Mouse (Mus musculus) stomach, embryonic 15.5 days (tissue): Measurements from ENCODE around the gene Arfrp1. TPM values are rescaled to one million over a fixed set of nuclear protein-coding genes. Genes with fewer than 3 reads are reported as not detected.

Experiments
- ATAC-seq: fragments of 200-750 bp; cut with Nextera tagmentation; 2 replicates; pipeline ENCODE4 v1.8.0; 2017; ENCODE audit warnings: low read depth, moderate number of reproducible peaks, moderate TSS enrichment; ENCODE audit not compliant: insufficient read depth, low FRiP score
- H3K27ac ChIP-seq: fragments of 300-500 bp; sonication (generic); 2 replicates; pipeline ENCODE4 v1.5.1; 2015; ENCODE audit warnings: mild to moderate bottlenecking, inconsistent platforms
- H3K27me3 ChIP-seq: fragments of 300-500 bp; sonication (generic); replicated peaks from 2 replicates; pipeline ENCODE4 v1.6.1; 2015; ENCODE audit warnings: inconsistent platforms
- H3K36me3 ChIP-seq: fragments of 300-500 bp; sonication (generic); 2 replicates; pipeline ENCODE4 v1.6.1; 2015; ENCODE audit warnings: inconsistent platforms
- H3K4me1 ChIP-seq: fragments of 300-500 bp; sonication (generic); 2 replicates; pipeline ENCODE4 v1.6.1; 2015; ENCODE audit warnings: inconsistent platforms
- H3K4me2 ChIP-seq: fragments of 300-500 bp; sonication (generic); 2 replicates; pipeline ENCODE4 v1.6.1; 2015; ENCODE audit warnings: mild to moderate bottlenecking, inconsistent platforms
- H3K4me3 ChIP-seq: fragments of 300-500 bp; sonication (generic); replicated peaks from 2 replicates; pipeline ENCODE4 v1.5.1; 2015; ENCODE audit warnings: inconsistent platforms
- H3K9ac ChIP-seq: fragments of 300-500 bp; sonication (generic); 2 replicates; pipeline ENCODE4 v1.6.1; 2015; ENCODE audit warnings: inconsistent platforms
- H3K9me3 ChIP-seq: fragments of 300-500 bp; sonication (generic); 2 replicates; pipeline ENCODE4 v1.6.1; 2016; ENCODE audit warnings: inconsistent platforms
- WGBS: fragments of 180-500 bp; shearing (Covaris S2); methylation state at CpG from one replicate; pipeline ENCODE4 v1.1.7; 2015; 5-methylcytosine and 5-hydroxymethylcytosine counted together
- polyA plus RNA-seq: library from polyadenylated mRNA; unstranded; fragments of >200 nt; fragmentation: Nextera tagmentation; extraction: Ambion mirVana; gene quantifications from 2 replicates; pipeline ENCODE4 v1.2.1, GENCODE M21; 2015

The Arfrp1 gene
- 58.6 and 62.4 TPM in 2 replicates for polyA plus RNA-seq

DNA sequence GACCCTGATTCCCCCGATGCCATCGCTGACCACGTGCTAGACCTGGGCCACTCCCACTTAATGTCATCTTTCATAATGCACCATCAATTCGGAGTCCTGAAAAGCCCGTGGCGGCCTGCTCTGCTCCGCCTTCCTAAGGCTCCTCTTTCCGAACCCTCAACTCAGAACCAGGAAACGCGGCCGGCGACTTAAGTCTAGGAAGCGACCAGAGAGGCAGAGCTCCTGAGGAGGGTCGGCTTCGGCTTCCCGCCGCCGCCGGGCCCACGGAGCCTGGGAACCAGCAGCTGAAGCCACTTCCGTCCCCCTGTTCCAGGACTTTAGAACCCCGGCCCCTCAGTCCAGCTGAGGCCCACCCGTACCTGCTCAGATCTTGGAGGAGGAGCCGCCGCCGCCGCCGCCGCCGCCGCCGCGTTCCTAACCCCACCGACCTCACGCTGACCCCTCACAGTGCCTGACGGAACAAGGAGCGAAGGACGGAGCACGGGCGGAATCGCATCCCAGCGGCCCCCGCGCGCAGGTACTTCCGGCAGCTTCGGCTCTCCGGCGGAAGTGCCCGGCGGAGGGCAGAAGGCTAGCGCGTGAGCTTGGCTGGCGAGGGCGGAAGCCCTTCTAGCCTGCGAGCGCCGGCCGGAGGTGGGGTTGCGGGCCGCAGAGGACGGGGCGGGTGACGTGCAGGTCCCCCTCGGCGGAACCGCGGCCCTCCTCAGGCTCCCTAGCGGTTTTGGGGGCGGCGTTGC lies at the start of gene Arfrp1, which contains the start of gene Zgpat:
Gene Arfrp1, minus strand, starts transcription at position 545 of the 737 bp plus-strand sequence.
Gene Zgpat, plus strand, starts transcription at position 69 of the 737 bp plus-strand sequence.
- H3K27ac ChIP-seq: peak within 1 kb of the TSS; percentile 94
- WGBS: under 1% methylated on average over 70 of the region's 71 CpGs
- peak within 1 kb of the TSS; percentile 77 for H3K4me3 ChIP-seq
- peak within 1 kb of the TSS; percentile 91 for H3K4me2 ChIP-seq
- no peaks in the 10 kb centered on the region for H3K27me3 ChIP-seq
- H3K36me3 ChIP-seq: peaks cover 21% of the 10 kb centered on the region
- H3K4me1 ChIP-seq: peaks cover 20% of the 10 kb centered on the region
- peak; percentile 91 for ATAC-seq
- H3K9ac ChIP-seq: peak within 1 kb of the TSS; percentile 78
- H3K9me3 ChIP-seq: no peaks in the 10 kb centered on the region

DNA sequence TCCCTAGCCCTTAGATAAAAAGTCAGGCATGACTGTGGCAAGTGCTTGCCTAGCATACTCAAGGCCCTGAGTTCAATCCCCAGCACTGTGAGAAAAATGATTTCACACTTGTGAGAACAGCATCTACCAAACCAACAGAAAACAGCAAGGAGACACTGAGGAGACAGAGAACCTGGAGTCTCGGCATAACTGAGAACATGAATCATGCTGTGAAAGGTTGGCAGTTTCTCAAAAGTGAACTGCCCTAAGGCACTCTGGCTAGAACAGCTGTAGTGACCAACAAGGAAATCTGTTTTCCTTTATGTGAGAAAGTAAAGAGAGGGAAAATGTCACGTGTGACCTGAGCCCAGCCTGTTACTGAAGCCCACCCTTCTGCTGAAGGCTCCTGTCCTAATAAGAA lies 47.9 kb upstream of the Arfrp1 start:
- H3K9ac ChIP-seq: no peak overlapping the region
- WGBS: 46% methylated on average over 2 of the region's 2 CpGs
- no peak overlapping the region for H3K27ac ChIP-seq
- H3K27me3 ChIP-seq: no peaks in the 10 kb centered on the region
- H3K4me1 ChIP-seq: no peaks in the 10 kb centered on the region
- no peaks in the 10 kb centered on the region for H3K36me3 ChIP-seq
- no peak for ATAC-seq
- H3K4me3 ChIP-seq: no peak overlapping the region
- no peak overlapping the region for H3K4me2 ChIP-seq
- no peaks in the 10 kb centered on the region for H3K9me3 ChIP-seq

GRCm38 (mm10) chr2:181410760-181411473 lies 45.7 kb upstream of the Arfrp1 start:
- no peaks in the 10 kb centered on the region for H3K27me3 ChIP-seq
- H3K9ac ChIP-seq: no peak overlapping the region
- H3K36me3 ChIP-seq: no peaks in the 10 kb centered on the region
- no peaks in the 10 kb centered on the region for H3K9me3 ChIP-seq
- no peak overlapping the region for H3K27ac ChIP-seq
- H3K4me3 ChIP-seq: no peak overlapping the region
- 50% methylated on average over 4 of the region's 4 CpGs for WGBS
- no peak overlapping the region for H3K4me2 ChIP-seq
- peak; percentile 63; the same call in 1 of the 2 replicates for ATAC-seq
- no peaks in the 10 kb centered on the region for H3K4me1 ChIP-seq

GRCm38 (mm10) chr2:181409643-181410042 lies 44.4 kb upstream of the Arfrp1 start:
- H3K9ac ChIP-seq: no peak overlapping the region
- no peaks in the 10 kb centered on the region for H3K4me1 ChIP-seq
- no peaks in the 10 kb centered on the region for H3K9me3 ChIP-seq
- H3K27me3 ChIP-seq: no peaks in the 10 kb centered on the region
- H3K27ac ChIP-seq: no peak overlapping the region
- H3K36me3 ChIP-seq: no peaks in the 10 kb centered on the region
- H3K4me3 ChIP-seq: no peak overlapping the region
- H3K4me2 ChIP-seq: no peak overlapping the region
- no peak for ATAC-seq
- WGBS: 79% methylated on average over 7 of the region's 7 CpGs

DNA sequence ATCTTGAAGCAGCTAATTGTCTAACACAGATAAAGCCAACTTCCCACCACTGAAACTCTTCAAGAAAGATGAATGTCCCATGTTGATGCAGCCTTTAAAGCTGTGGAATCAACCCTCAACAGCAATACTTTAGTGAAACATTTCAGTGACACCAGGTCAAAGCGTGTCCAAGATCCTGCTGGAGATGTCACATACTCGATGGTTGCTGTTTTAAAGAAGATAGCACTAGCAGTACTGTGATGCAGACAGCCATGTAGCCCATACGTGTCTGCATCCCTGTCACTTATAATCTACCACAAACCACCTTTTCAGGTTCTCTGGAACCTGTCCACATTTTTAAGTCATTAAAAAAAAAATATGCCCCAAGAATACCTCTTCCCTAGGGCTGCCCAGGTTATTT lies 38.5 kb upstream of the Arfrp1 start:
- H3K36me3 ChIP-seq: no peaks in the 10 kb centered on the region
- WGBS: 86% methylated on average over 3 of the region's 3 CpGs
- no peak overlapping the region for H3K27ac ChIP-seq
- ATAC-seq: no peak
- no peak overlapping the region for H3K4me2 ChIP-seq
- no peaks in the 10 kb centered on the region for H3K4me1 ChIP-seq
- H3K9ac ChIP-seq: no peak overlapping the region
- no peaks in the 10 kb centered on the region for H3K27me3 ChIP-seq
- H3K4me3 ChIP-seq: no peak overlapping the region
- H3K9me3 ChIP-seq: no peaks in the 10 kb centered on the region

GRCm38 (mm10) chr2:181401497-181401896 lies 36.3 kb upstream of the Arfrp1 start:
- H3K27me3 ChIP-seq: no peaks in the 10 kb centered on the region
- H3K4me1 ChIP-seq: no peaks in the 10 kb centered on the region
- H3K4me3 ChIP-seq: no peak overlapping the region
- no peaks in the 10 kb centered on the region for H3K36me3 ChIP-seq
- no peak overlapping the region for H3K4me2 ChIP-seq
- H3K9me3 ChIP-seq: no peaks in the 10 kb centered on the region
- no peak overlapping the region for H3K27ac ChIP-seq
- H3K9ac ChIP-seq: no peak overlapping the region
- no peak for ATAC-seq
- WGBS: 10% methylated on average over 1 of the region's 1 CpGs

DNA sequence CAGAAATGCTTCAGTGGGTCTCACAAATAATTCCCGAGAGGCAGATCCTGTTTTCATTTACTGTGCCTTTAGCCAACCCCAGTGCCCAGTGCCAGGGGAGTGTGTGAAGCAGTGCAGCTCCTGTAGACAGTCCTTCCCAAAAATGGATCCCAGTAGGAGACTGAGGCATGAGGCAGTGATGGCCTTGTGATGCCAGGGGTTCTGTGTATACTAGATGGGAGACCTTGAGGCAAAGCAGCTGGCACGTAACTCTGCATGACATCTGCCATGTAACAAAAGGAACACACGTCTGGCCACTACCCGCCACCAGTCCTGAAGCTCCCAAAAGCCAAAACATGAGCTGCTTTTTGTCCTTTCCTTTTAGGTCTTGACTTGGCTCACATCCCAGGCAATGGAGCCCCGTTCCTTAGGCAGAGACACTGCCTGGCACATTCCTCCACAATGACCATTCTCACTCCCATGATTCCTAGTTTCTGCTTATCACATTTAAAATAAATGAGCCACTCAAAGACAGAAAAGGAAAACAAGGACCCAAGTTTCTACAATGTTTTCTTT lies 32.1 kb upstream of the Arfrp1 start:
- 64% methylated on average over 5 of the region's 5 CpGs for WGBS
- no peak for ATAC-seq

DNA sequence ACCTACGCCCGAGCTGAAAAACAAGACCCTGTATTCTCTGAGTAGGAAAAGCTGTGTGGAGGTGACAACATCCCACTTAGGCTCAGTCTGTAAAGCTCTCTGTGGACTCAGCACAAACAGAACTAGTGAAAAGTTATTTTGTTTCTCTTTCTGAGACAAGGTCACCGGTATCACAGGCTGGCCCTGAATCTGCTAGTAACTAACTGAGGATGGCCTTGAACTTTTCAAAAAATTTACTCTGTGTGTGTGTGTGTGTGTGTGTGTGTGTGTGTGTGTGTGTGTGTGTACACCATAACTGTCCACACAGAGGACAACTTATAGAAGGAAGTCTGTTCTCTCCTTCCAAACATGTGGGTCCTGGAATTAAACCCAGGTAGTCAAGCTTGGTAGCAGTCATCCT lies 28.9 kb upstream of the Arfrp1 start:
- Histone ChIP-seq H3K36me3 (no peaks in the 10 kb centered on the region), H3K27ac (no peak overlapping the region), H3K4me1 (no peaks in the 10 kb centered on the region), H3K9ac (no peak overlapping the region), H3K4me3 (no peak overlapping the region), H3K9me3 (no peaks in the 10 kb centered on the region), H3K27me3 (no peaks in the 10 kb centered on the region), H3K4me2 (no peak overlapping the region)
- 90% methylated on average over 3 of the region's 3 CpGs for WGBS
- no peak for ATAC-seq

More for the DNA sequence above, 32.1 kb upstream of the Arfrp1 start:
- no peak overlapping the region for H3K27ac ChIP-seq
- H3K4me3 ChIP-seq: no peak overlapping the region
- H3K4me2 ChIP-seq: no peak overlapping the region
- H3K27me3 ChIP-seq: no peaks in the 10 kb centered on the region
- H3K4me1 ChIP-seq: no peaks in the 10 kb centered on the region
- no peaks in the 10 kb centered on the region for H3K36me3 ChIP-seq
- H3K9me3 ChIP-seq: no peaks in the 10 kb centered on the region
- no peak overlapping the region for H3K9ac ChIP-seq

DNA sequence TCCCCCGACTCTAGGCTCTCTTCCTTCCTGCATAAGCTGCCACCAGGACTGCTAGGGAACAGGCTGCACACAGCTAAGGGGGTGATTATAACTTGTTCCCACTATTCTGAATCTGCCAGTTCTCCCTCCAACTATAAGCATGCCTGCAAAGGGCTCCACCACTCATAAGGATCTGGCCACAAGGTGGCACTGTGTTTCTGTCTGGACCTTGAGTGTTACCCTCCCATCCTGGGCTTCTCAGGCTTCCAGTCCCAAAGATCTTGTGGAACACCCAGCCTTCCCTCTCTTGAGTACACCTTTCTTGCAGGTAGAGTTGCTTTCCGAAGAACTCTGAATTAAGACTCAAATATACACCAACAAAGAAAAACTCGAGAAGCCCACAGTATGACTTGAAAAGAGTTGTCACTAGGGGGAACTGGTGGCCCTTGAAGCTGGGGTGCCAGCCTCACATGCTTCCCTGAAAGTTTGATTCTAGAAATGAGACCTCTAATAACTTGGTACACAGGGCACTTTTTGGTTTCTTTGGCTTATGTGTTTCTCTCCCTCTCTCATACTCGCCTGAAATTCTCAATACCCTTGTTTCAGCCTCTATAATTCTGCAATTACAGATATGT lies 27.5 kb upstream of the Arfrp1 start:
- Histone ChIP-seq H3K9me3 (no peaks in the 10 kb centered on the region), H3K4me3 (no peak overlapping the region), H3K4me2 (no peak overlapping the region), H3K9ac (no peak overlapping the region), H3K36me3 (no peaks in the 10 kb centered on the region), H3K27ac (no peak overlapping the region), H3K4me1 (no peaks in the 10 kb centered on the region), H3K27me3 (no peaks in the 10 kb centered on the region)
- WGBS: 30% methylated on average over 4 of the region's 4 CpGs
- ATAC-seq: no peak

- Histone ChIP-seq H3K36me3 (no peaks in the 10 kb centered on the region), H3K27me3 (no peaks in the 10 kb centered on the region), H3K4me1 (no peaks in the 10 kb centered on the region), H3K9ac (no peak overlapping the region), H3K4me2 (no peak overlapping the region), H3K27ac (no peak overlapping the region), H3K4me3 (no peak overlapping the region), H3K9me3 (no peaks in the 10 kb centered on the region)
- 71% methylated on average over 2 of the region's 2 CpGs for WGBS
- no peak for ATAC-seq
Measured at GRCm38 (mm10) chr2:181391541-181391940, 26.3 kb upstream of the Arfrp1 start.

DNA sequence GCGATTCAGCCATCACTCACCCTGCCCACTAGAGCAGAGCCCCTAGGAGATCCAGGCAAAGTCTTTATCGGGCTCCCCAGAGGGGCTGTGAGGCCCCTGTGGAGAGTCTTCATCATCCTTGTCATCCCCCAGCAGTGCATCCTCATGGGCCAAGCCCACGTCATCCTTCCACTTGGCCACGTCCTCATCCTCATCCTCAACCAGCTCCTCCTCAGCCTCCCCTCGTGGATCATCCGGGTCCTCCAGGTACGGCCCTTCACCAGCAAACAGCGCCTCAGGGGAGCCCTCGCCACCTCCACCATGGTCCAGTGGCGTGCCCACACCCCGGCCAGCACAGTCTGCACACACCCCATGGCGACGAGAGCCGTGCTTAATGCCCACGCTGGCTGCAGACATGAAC lies 25.8 kb upstream of the Arfrp1 start:
- Histone ChIP-seq H3K36me3 (no peaks in the 10 kb centered on the region), H3K9ac (no peak overlapping the region), H3K9me3 (no peaks in the 10 kb centered on the region), H3K4me2 (no peak overlapping the region), H3K27me3 (no peaks in the 10 kb centered on the region), H3K27ac (no peak overlapping the region), H3K4me1 (no peaks in the 10 kb centered on the region), H3K4me3 (no peak overlapping the region)
- no peak for ATAC-seq
- WGBS: 87% methylated on average over 15 of the region's 15 CpGs
